Comparison of ENCODE assay signal across 11 mouse cellular contexts in the genomic region with DNA sequence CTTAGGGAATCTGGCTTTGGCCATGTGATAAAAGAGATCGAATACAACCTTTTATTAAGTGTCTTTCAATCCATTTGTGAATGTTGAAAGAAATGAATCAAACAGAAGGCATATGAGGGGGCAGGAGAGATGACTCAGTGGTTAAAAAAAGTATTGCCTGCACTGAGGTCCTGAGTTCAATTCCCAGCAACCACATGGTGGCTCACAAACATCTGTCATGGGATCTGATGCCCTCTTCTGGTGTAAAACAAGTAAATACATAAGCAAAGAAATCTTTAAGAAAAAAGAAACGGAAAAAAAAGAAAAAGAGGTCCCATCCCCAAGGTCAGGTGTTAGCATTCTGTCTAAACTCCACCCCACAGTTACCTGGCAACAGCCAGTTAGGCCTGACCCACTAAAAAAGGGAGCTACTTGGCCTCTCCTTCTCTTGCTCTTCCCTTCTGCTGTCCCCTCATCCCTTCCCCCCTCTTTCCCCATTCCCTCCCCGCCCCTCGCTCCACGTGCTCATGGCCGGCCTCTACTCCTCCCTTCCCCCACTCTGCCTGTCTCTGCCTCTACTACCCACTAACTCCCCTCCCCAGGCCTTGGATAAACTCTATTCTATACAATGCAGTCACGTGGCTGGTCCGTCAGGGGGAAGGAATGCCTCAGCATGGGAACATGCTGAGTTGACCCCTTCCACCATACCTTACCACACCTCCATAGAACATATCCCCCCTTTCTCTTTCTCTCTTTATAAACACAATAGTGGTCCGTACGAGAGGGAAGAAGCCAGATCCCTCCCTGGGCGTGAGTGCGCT. TPM values are rescaled to one million over a fixed set of nuclear protein-coding genes. Genes with fewer than 3 reads are reported as not detected.
DNase-seq lines count a peak whose midpoint lies in the region; ATAC-seq lines count a peak whose summit lies in the region.
"Had no signal": no experiment of that assay in that cellular context is flagged by ENCODE, and none has a peak within 500 bp of the region (broad histone marks: within the 10 kb centered on the region; RNA-seq: fewer than 3 reads in every experiment).

No protein-coding gene starts in this region.

- H3K27ac ChIP-seq in heart, embryonic 13.5 days (replicated peaks) = peak overlapping the region; percentile 76; the same call in 1 of the 2 replicates
- no peak overlapping the region for H3K27ac ChIP-seq in neural tube, embryonic 11.5 days (ENCODE audit: low read depth, low read length)
- peak overlapping the region; percentile 31; the same call in 1 of the 2 replicates for H3K27ac ChIP-seq in hindbrain, embryonic 12.5 days
- peak overlapping the region; percentile 39; the same call in 1 of the 2 replicates for H3K27ac ChIP-seq in stomach, embryonic 16.5 days (ENCODE audit: low read length)

- H3K9me3 ChIP-seq in heart, embryonic 13.5 days = no peaks in the 10 kb centered on the region
- no peaks in the 10 kb centered on the region for H3K9me3 ChIP-seq in neural tube, embryonic 11.5 days (ENCODE audit: control insufficient read depth, low read length)
- no peaks in the 10 kb centered on the region for H3K9me3 ChIP-seq in hindbrain, embryonic 12.5 days (replicated peaks)
- no peaks in the 10 kb centered on the region for H3K9me3 ChIP-seq in stomach, embryonic 16.5 days (replicated peaks; ENCODE audit: control insufficient read depth, low read length)
- H3K9me3 ChIP-seq: G1E; limb, embryonic 15.5 days had no signal

- no peak for ATAC-seq in heart, embryonic 13.5 days (ENCODE audit: extremely low read depth, insufficient number of reproducible peaks, low FRiP score, low TSS enrichment)
- peak; percentile 24; the same call in 1 of the 2 replicates for ATAC-seq in neural tube, embryonic 11.5 days (ENCODE audit: insufficient read depth, low FRiP score, low TSS enrichment)
- 0 out of 2 replicates have a peak, but pooled peaks have one; percentile 4 for ATAC-seq in hindbrain, embryonic 12.5 days (ENCODE audit: low FRiP score)
- ATAC-seq in stomach, embryonic 16.5 days (ENCODE audit: insufficient read depth, low FRiP score) = no peak
- no peak for ATAC-seq in monocyte, adult 5-6 weeks (replicated peaks; ENCODE audit: insufficient number of reproducible peaks, low FRiP score, low TSS enrichment, poor library complexity, severe bottlenecking)

- H3K27me3 ChIP-seq in heart, embryonic 13.5 days (replicated peaks) = no peaks in the 10 kb centered on the region
- H3K27me3 ChIP-seq in neural tube, embryonic 11.5 days (ENCODE audit: control insufficient read depth, insufficient read depth, low read length) = no peaks in the 10 kb centered on the region
- H3K27me3 ChIP-seq in hindbrain, embryonic 12.5 days = no peaks in the 10 kb centered on the region
- H3K27me3 ChIP-seq in stomach, embryonic 16.5 days (ENCODE audit: control insufficient read depth, insufficient read depth, low read length) = no peaks in the 10 kb centered on the region
- H3K27me3 ChIP-seq: limb, embryonic 15.5 days had no signal

- intact Hi-C loops in heart, postnatal 10 days (cut with DNase I) = loop anchor here (1.0 kb wide), 1 partner anchor 18 kb away; no protein-coding TSS in a partner anchor

- no peaks in the 10 kb centered on the region for H3K36me3 ChIP-seq in heart, embryonic 13.5 days
- H3K36me3 ChIP-seq in neural tube, embryonic 11.5 days (ENCODE audit: control insufficient read depth, insufficient read depth, low read length) = no peaks in the 10 kb centered on the region
- no peaks in the 10 kb centered on the region for H3K36me3 ChIP-seq in hindbrain, embryonic 12.5 days
- H3K36me3 ChIP-seq in stomach, embryonic 16.5 days (ENCODE audit: control insufficient read depth, insufficient read depth, low read length) = no peaks in the 10 kb centered on the region
- H3K36me3 ChIP-seq: limb, embryonic 15.5 days had no signal

- H3K4me1 ChIP-seq in heart, embryonic 13.5 days = peaks cover 87% of the 10 kb centered on the region
- peaks cover 19% of the 10 kb centered on the region for H3K4me1 ChIP-seq in neural tube, embryonic 11.5 days (ENCODE audit: control insufficient read depth, insufficient read depth, low read length)
- peaks cover 57% of the 10 kb centered on the region for H3K4me1 ChIP-seq in hindbrain, embryonic 12.5 days
- peaks cover 56% of the 10 kb centered on the region for H3K4me1 ChIP-seq in stomach, embryonic 16.5 days (ENCODE audit: control insufficient read depth, insufficient read depth, low read length)

- no peak for DNase-seq in heart, postnatal 10 days
- no peak for DNase-seq in neural tube, embryonic 11.5 days (ENCODE audit: low spot score)
- DNase-seq in neural tube, embryonic 10.5 days (ENCODE audit: extremely low spot score, low spot score) = no peak
- DNase-seq in adrenal gland, postnatal 4 days (ENCODE audit: low spot score in 2 of 2) = no peak

- H3K9ac ChIP-seq in heart, embryonic 13.5 days = peak overlapping the region; percentile 68; the same call in 1 of the 2 replicates
- no peak overlapping the region for H3K9ac ChIP-seq in neural tube, embryonic 11.5 days (ENCODE audit: low read length)
- no peak overlapping the region for H3K9ac ChIP-seq in hindbrain, embryonic 12.5 days
- H3K9ac ChIP-seq in stomach, embryonic 16.5 days (ENCODE audit: low read length) = no peak overlapping the region
- H3K9ac ChIP-seq: limb, embryonic 15.5 days had no signal

- H3K4me2 ChIP-seq in heart, embryonic 13.5 days = no peak overlapping the region
- no peak overlapping the region for H3K4me2 ChIP-seq in neural tube, embryonic 11.5 days (ENCODE audit: low read depth)
- no peak overlapping the region for H3K4me2 ChIP-seq in hindbrain, embryonic 12.5 days (replicated peaks)
- no peak overlapping the region for H3K4me2 ChIP-seq in stomach, embryonic 16.5 days (ENCODE audit: low read depth, low read length)
- H3K4me2 ChIP-seq: limb, embryonic 15.5 days had no signal

- WGBS in heart, embryonic 13.5 days = 52% methylated on average over 12 of the region's 12 CpGs
- 22% methylated on average over 12 of the region's 12 CpGs for WGBS in neural tube, embryonic 11.5 days
- WGBS in hindbrain, embryonic 12.5 days = 27% methylated on average over 12 of the region's 12 CpGs
- WGBS in stomach, embryonic 16.5 days = 38% methylated on average over 12 of the region's 12 CpGs

- H3K4me3 ChIP-seq in heart, embryonic 13.5 days = no peak overlapping the region
- H3K4me3 ChIP-seq in neural tube, embryonic 11.5 days (ENCODE audit: low read depth, low read length) = no peak overlapping the region
- no peak overlapping the region for H3K4me3 ChIP-seq in hindbrain, embryonic 12.5 days
- H3K4me3 ChIP-seq in stomach, embryonic 16.5 days (replicated peaks; ENCODE audit: low read length) = no peak overlapping the region
- H3K4me3 ChIP-seq: limb, embryonic 15.5 days had no signal

RNA-seq across cellular contexts. Expression of gene E030018B13Rik, which starts 3.5 kb away (rescaled TPM):
- not detected in 2 replicates for polyA plus RNA-seq in heart, embryonic 13.5 days (2015; fragmentation: Nextera tagmentation; extraction: Ambion mirVana)
- total RNA-seq in heart, postnatal 10 days (2021) = not detected
- not detected in 2 replicates for polyA plus RNA-seq in neural tube, embryonic 11.5 days (2014; fragmentation: Nextera tagmentation; extraction: Ambion mirVana)
- 0.21 TPM in 1 of 2 replicates, not detected in the other for polyA plus RNA-seq in hindbrain, embryonic 12.5 days (2016; fragmentation: Nextera tagmentation; extraction: Ambion mirVana)
- polyA plus RNA-seq in stomach, embryonic 16.5 days (2015; fragmentation: Nextera tagmentation; extraction: Ambion mirVana) = not detected in 2 replicates
- total RNA-seq in monocyte, adult 5-6 weeks (2017) = 0.58 TPM in 1 of 3 replicates, not detected in the others
- total RNA-seq in adrenal gland, postnatal 4 days (2021) = not detected
- total RNA-seq: G1E; gastrocnemius, postnatal 25 days had no signal
- polyA plus RNA-seq: G1E; limb, embryonic 15.5 days had no signal

RNA-seq across cellular contexts. Expression of gene Klf13, which starts 25.6 kb away (rescaled TPM):
- 16.0 and 16.6 TPM in 2 replicates for polyA plus RNA-seq in heart, embryonic 13.5 days (2015; fragmentation: Nextera tagmentation; extraction: Ambion mirVana)
- 10 to 100 TPM; 63.9 to 96.0 TPM for total RNA-seq in heart, postnatal 10 days (2021)
- polyA plus RNA-seq in neural tube, embryonic 11.5 days (2014; fragmentation: Nextera tagmentation; extraction: Ambion mirVana) = 31.6 and 33.8 TPM in 2 replicates
- polyA plus RNA-seq in hindbrain, embryonic 12.5 days (2016; fragmentation: Nextera tagmentation; extraction: Ambion mirVana) = 28.1 and 30.1 TPM in 2 replicates
- polyA plus RNA-seq in stomach, embryonic 16.5 days (2015; fragmentation: Nextera tagmentation; extraction: Ambion mirVana) = 29.1 and 30.8 TPM in 2 replicates
- total RNA-seq in monocyte, adult 5-6 weeks (2017) = 106 to 183 TPM (median 115 TPM) in 3 replicates
- 10 to 100 TPM; 70.9 to 77.5 TPM for total RNA-seq in adrenal gland, postnatal 4 days (2021)

Comparison
In these comparisons a context has a peak if more than half of its experiments do, and no peak if none do; other contexts are left out.
1. ATAC-seq: peak in neural tube, embryonic 11.5 days (single experiment) and hindbrain, embryonic 12.5 days (single experiment); none in heart, embryonic 13.5 days (single experiment), stomach, embryonic 16.5 days (single experiment) and monocyte, adult 5-6 weeks (single experiment).